Mouse (Mus musculus) c-Kit-positive CD71-positive TER-119-positive erythroid progenitor cells, embryonic 14.5 days (primary cell): Measurements from ENCODE around the gene Arhgef40.

Experiments used
- DNase-seq: peaks from one replicate; pipeline ENCODE4 v3.0.0-alpha.2; 2013; ENCODE audit warnings: low spot score

Arhgef40 gene

DNA sequence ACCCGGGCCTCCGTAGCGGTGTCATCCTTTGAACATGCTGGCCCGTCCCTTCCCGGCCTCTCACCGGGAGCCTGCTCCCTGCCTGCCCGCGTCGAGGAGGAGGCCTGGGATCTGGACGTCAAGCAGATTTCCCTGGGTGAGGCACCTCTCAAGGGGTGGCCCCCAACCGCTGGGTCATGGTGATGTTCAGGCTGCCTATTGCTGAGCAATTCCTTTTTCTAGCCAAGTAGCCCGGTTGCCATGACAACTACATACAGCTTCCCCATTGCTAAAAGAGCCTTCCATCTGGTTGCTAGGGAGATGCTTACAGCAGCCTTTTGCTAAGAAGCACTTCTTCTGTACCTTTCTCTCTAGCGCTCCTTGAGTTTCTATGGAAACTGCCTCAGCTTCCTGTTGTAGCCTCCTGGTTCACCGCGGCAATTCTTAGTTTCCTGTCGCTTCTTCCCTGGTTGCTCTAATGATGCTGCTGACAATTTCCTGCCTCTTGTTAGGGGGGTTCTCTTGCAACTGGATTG is 19.5 kb downstream of the Arhgef40 start:
- no peak for DNase-seq

GRCm38 (mm10) chr14:52005141-52005540 is 20.6 kb downstream of the Arhgef40 start:
- no peak for DNase-seq

DNA sequence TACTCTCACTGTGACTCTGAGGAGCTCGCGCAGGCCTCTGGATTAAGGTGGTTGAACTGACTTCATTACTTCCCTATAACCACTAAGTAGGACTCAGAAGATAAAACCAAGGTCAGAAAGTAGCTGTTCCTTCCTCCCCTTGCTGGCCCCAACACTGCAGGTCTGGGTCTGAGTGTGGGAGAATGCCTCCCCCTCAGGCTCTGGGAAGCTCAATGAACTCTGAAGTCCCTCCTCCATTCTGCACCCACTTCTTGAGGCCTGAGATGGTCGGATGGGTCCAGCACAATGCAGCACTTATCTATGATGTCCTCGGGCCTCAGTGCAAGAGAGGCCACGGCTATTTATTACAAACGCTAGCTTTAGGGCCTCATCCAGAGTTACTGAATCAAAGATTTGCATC is 21.1 kb downstream of the Arhgef40 start:
- DNase-seq: no peak

DNA sequence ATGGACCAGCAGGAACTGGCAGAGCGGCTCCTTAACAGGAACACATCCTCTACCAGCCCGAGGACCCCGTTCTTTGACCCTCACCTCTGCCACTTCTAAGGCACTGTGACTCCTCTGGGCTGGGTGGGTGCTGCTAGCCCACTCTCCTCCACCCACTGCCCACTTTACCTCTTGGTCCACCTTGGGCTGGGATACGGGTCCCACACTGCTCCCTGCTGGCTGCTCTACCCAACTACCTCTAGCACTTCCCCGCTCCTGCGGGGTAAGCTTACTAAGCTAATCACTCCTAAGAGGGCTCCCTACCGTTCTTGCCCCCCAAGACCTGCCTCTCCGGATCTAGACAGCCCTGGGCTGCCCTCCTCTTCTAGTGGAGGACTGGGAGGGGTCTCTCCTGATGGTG is 21.7 kb downstream of the Arhgef40 start:
- no peak for DNase-seq

DNA sequence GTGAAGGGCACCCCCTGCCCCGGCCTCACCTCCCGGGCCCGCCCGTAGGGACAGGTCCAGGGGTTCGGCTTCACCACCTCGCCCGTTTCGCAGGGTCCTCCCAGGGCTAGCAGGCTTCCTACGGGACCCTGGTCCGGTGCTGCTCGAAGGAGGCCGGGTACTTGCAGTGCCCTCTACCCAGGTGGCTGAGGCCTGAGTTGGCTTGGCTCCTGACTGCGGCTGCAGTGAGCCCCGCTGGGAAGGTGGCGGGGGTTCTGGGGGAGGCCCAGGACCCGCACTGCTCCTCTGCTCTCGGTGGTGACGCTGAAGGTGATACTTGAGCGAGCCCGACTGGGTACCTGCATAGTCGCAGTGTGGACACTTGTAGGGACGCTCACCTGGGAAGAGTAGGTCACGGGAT is 22.3 kb downstream of the Arhgef40 start:
- DNase-seq: no peak

DNA sequence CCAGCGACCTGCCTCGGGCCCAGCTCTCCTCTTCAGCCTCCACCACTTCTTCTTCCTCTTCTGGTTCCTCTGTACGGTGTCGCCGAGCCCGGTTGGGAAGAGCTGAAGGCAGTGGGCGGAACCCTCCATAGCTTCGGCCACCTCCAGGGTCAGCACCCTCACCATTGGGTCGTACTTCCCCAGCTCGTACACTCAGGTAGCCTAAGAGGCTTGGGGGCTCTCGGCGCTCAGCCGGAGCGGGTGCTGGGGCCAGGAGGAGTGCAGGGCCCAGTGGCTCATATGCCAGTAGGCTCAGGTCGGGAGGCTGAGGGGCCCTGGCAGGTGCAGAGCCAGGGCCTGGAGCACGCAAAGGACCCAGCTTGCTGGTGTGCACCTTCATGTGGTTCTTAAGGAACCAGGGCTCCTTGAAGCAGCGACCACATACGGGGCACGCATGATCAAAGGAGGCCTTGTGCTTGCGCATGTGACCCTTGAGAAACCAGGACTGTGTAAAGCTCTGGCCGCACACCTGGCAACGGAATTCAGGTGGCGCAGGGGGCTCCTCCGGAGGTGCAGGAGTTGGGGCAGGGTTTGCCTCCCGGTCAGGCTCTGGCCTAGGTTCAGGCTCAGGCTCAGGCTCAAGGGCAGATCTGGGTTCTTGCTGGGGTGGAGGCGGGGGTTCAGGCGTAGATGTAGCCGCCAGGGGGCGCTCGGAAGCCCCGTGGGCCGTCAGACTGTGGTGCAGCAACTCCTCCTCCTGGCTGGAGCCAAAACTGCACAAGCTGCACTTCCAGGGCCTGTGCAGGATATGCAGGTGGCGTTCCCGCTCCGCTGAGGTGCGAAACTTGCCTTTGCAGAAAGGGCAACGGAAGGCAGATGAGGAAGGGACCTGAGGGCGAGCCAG is 24.0 kb downstream of the Arhgef40 start:
- peak; percentile 81 for DNase-seq

DNA sequence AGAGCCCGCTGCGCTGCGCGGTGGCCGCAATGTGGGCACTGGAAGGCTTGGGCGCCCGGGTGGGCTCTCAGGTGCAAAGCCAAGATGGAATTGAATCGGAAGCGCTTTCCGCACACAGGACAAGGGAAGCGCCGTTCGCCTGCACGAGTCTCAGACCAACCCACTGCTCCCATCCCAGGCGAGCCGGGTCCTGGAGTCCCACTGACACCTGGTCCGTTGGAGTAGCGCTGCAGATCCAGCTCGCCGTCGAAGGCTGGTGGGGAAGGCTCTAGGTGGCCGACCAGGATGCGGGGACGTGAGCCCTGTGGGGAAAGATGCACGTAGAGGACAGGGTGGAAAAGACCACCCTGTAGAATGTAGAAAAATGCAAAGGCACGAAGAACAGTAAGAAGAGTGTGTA is 24.8 kb downstream of the Arhgef40 start:
- DNase-seq: no peak

DNA sequence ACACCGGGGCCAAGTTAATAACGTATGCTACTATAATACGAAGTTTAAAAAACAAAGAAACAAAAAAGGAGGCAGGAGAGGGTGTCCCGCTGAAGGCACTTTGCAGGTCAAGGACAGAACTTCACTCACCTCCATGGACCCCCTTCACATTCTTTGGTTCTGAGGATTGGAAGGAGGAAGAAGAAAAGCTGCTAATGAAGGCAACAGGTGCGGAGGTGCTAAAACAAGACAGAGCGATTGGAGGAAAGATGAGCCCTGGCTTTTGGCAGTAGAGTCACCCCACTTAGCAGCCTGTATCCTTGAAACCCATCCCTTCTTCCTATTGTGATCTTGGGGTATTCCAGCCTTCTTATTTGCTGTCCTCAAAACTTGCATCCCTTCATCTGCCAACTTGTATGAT is 25.3 kb downstream of the Arhgef40 start:
- no peak for DNase-seq

DNA sequence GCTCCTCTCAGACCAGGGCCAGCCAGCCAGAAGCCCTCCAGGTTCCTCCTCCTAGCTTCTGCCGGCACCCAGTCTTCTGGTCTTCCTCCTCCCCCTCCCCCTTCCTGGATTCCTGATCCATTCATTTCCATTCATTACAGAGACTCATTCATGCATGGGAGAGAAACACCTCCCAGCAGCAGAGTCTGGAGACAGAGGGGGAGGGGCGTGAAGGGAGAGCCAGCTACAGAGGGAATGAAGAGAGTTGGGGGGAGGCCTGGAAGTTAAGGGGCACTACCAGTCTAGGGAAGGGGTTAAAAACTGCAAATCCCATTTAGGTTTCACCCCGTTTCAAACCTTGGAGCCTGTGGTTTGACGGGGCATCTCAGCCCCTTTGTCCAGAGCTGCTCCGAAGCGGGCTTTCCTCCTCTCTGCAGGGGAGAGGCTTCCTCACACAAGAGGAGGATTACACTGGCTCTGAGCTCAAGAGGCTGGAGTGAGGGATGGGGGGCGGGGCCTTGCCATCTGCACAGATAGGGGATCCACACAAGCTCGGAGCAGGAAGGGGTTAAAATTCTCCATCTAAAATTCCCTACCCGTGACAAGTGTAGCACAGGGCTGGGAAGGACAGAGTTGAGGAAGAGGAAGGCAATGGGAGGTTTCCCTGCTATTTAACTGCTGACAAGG is 26.1 kb downstream of the Arhgef40 start:
- DNase-seq: no peak

DNA sequence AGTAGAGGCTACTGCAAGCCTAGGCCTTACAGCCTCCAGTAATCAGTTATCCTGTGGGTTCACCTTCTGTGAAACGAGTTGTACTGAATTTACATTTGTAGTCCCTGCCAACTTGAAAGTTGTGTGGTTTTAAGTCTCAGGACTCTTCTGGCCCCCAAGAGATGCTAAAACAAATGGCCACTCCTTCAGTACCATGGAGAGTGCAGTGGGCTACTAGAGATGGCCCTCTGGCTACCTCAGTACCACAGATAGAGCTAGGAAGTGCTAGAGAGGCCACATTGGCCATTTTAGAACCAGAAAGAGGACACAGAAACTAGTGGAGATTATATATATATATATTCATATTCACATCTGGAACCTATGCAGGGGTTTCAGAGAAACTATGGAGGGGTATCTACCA is 27.2 kb downstream of the Arhgef40 start:
- DNase-seq: no peak

DNA sequence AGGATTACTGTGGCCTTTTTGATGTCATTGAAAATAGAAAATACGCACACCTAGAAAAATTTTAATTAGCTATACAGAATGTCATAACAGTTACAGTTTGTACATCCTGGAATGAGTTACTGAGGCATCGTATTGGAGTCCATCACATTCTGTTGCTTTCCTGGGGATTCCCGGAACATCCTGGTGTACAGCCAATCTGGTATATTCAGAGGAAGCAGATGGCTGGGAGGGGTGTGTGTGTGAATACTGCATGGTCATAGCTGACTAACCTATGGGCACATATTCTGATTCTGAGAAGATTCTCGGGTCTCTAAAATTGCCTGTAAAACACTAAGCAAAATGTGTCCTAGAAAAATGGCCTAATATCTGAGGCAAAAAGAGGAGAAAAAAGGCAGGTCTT is 27.6 kb downstream of the Arhgef40 start:
- DNase-seq: no peak

GRCm38 (mm10) chr14:52012553-52012952 is 28.0 kb downstream of the Arhgef40 start:
- no peak for DNase-seq

GRCm38 (mm10) chr14:52013021-52013610 is 28.6 kb downstream of the Arhgef40 start:
- no peak for DNase-seq

DNA sequence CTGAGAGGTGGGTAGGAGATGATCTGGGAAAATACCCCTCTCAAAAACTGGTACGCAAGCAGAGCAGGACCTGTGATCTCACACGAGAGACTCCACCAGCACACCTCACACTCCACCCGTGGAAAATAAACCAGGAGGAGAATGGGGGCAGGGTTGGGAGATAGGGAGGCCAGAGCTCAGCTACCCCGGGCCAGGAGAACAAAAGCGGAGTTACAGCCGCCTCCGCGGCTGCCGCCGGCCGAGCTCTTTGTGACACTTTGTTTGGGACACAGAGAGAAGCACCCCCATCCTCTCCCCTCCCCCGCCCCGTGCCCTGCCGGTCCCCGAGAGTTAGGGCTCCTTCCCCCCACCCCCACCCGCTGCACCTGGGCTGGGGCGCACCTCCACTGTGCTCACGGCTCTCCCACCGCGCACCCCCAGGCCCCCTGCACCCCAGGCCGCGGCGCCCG is 29.3 kb downstream of the Arhgef40 start:
- DNase-seq: no peak

GRCm38 (mm10) chr14:52014271-52014760 is 29.8 kb downstream of the Arhgef40 start:
- DNase-seq: no peak

DNA sequence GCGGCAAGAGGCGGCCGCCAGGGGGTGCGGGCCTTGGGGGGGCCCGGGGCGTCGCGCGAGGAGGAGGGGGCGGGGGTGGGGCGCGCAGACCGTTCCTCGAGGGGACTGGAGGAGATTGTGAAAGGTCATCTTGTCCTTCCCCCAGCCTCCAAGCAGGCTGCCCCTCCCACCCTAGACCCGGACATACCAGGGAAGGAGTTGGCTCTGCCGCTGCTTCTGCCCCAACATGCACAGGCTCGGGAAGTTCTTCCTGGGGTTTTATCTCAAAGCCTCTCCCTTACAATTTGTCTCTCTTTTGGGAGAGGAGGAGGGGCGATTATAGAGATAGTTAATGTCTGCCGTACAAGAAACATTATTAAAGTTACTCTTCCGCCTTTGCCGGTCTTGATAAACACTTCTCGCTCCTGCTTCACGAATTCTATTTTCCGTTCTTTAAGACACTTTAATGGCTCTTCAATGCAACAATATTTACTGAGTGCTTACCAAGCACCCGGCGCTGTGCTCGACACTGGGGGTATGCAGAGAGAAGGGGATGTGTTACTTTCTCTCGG is 30.3 kb downstream of the Arhgef40 start:
- peak; percentile 45 for DNase-seq

- DNase-seq: no peak
Observed at GRCm38 (mm10) chr14:52015445-52016100, 31.1 kb downstream of the Arhgef40 start, which contains the start of gene Tmem253. TSS of gene Tmem253 (plus strand) at chr14:52015658.

DNA sequence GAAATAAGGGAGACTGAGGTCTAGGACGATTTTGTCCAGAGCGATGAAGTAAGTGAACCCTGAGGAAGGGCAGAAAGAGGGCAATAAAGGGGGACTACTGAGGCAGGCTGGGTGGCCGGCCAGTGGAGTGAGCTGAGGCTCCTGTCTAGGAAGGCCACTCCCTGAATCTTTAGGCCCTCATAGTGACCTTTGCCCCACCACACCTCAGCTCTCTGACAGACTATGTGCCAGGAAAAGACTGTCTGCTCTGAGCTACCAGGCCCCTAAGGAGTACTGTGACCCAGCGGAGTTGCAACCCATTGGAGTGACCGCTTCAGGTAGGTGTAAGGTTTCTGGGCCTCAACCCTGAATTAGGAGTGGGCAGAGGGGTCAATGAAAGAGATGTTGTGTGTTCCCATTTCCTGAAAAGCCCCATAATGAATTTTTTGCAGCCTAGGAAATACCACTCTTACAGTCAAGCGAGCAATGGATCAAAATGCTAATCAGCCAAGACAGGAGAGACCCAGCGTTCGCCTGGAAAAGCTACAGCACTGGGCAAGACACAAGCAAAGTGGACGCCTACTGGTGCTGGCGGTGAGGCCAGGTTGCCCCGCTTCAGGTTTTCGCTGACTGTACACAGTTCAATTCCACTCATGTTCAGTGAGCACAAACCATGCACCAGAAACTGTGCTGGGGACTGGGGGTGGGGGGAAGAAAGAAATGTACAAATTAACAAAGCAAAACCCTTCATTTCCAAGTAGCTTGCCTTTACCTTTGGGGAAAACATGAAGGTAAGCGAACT is 32.3 kb downstream of the Arhgef40 start:
- DNase-seq: no peak

DNA sequence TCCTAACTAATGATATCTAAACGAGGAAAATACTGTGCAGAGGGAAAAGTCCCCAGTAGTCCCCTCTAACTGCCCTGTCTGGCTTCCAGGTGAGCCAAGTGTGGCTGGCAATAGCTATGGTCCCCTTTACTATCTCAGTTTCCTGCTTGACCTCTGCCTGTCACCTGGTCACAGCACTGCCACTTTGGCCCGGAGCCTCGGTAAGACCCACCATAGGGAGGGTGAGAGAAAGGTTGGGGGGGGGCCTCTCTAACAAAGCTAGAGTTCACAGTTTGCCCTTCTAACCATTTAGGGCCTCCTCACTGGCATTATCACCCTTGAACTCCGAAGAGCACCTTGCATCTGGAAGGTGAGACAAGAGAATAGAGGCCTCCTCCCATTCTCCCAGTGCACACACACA is 33.1 kb downstream of the Arhgef40 start:
- no peak for DNase-seq

DNA sequence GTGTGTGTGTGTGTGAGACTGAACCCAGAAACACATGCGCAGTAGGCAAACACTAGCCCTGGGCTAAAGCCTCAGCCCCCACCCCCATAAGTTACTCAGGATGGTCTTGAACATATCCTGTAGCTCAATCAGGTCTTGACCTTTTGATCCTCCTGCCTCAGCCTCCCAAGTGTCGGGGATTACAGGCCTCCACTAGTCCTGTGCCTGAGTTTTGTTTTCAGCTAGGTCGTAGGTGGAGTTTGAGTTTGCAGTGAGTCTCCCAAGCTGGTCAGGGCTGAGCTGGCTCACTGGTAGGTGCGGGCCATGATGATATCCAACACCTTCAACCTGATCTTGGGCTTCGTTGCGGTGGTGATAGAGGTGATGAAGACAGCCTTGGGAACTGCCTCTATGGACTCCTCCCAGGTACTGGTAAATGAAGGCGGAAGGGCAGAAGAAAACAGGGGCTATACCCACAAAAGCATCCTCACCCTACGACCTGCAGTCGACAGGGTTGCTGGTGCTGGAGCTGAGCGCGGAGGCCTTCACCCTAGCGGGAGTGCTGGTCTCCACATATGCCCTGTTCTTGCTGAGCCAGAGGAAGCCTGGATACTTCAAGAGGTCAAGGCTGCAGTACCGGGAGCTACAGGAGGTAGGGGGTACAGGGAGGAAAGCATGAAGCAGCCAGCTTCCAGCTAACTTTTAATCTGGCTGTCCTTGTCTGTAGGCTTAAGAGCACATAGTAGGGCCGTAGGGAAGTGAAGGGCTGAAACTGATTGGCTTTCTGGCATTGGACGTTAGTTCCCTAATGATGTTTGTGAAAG is 33.9 kb downstream of the Arhgef40 start:
- no peak for DNase-seq
